Mouse (Mus musculus): ENCODE results near the gene Htra1. TPM values are rescaled to one million over a fixed set of nuclear protein-coding genes. Genes with fewer than 3 reads are reported as not detected.

The Htra1 gene
- polyA plus RNA-seq, 1 experiment from 2014 or later = 10.2 TPM

- Histone ChIP-seq H3K4me1 (ENCODE audit: control insufficient read depth, insufficient read depth, low read length) (0 out of 2 replicates have a peak, but pooled peaks cover 5% of the 10 kb centered on the region), H3K36me3 (ENCODE audit: control insufficient read depth, insufficient read depth, low read length) (no peaks in the 10 kb centered on the region), H3K9me3 (ENCODE audit: control insufficient read depth, low read depth, low read length) (no peaks in the 10 kb centered on the region), H3K27ac (ENCODE audit: low read length) (no peak overlapping the region), H3K4me3 (ENCODE audit: low read depth, low read length) (no peak overlapping the region), H3K4me2 (replicated peaks; ENCODE audit: low read depth, low read length) (no peak overlapping the region), H3K9ac (replicated peaks; ENCODE audit: low read depth, low read length) (no peak overlapping the region), H3K27me3 (ENCODE audit: control insufficient read depth, insufficient read depth, low read length) (no peaks in the 10 kb centered on the region)
- 51% methylated on average over 8 of the region's 8 CpGs for WGBS
- peak; percentile 46; the same call in 1 of the 2 replicates for ATAC-seq (ENCODE audit: insufficient number of reproducible peaks, insufficient read depth, low FRiP score, low read depth)
These were observed 13.4 kb downstream of the Htra1 start for GRCm38 (mm10) chr7:130949331-130949751.

DNA sequence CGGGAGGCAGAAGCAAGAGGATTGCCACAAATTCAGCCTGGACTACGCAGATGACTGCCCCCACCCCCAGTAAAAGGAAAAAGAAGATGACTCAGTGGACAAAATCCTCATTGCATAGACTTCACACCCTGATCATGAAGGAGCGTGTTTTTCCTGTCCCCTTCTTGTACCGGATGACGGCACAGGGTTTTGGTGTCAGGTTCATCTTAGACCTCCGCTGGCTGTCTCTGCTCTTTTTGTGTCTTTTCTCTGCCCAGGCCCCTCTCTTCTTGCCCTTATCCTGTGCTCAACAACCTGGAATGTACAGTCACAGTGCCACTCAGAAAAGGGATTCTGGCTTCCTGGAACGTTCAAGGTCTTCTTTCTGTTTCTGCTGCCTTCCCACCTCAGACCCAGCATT lies 14.6 kb downstream of the Htra1 start:
- Histone ChIP-seq H3K9me3 (ENCODE audit: control insufficient read depth, low read depth, low read length) (no peaks in the 10 kb centered on the region), H3K4me1 (ENCODE audit: control insufficient read depth, insufficient read depth, low read length) (0 out of 2 replicates have a peak, but pooled peaks cover 5% of the 10 kb centered on the region), H3K4me3 (ENCODE audit: low read depth, low read length) (no peak overlapping the region), H3K27ac (ENCODE audit: low read length) (no peak overlapping the region), H3K27me3 (ENCODE audit: control insufficient read depth, insufficient read depth, low read length) (no peaks in the 10 kb centered on the region), H3K9ac (replicated peaks; ENCODE audit: low read depth, low read length) (no peak overlapping the region), H3K36me3 (ENCODE audit: control insufficient read depth, insufficient read depth, low read length) (no peaks in the 10 kb centered on the region), H3K4me2 (replicated peaks; ENCODE audit: low read depth, low read length) (no peak overlapping the region)
- ATAC-seq (ENCODE audit: insufficient number of reproducible peaks, insufficient read depth, low FRiP score, low read depth) = no peak
- WGBS = 87% methylated on average over 7 of the region's 7 CpGs

GRCm38 (mm10) chr7:130951004-130951403 lies 15.1 kb downstream of the Htra1 start:
- no peak for ATAC-seq (ENCODE audit: insufficient number of reproducible peaks, insufficient read depth, low FRiP score, low read depth)
- no peak overlapping the region for H3K27ac ChIP-seq (ENCODE audit: low read length)
- WGBS = 86% methylated on average over 5 of the region's 5 CpGs

GRCm38 (mm10) chr7:130953376-130953775 lies 17.5 kb downstream of the Htra1 start:
- Histone ChIP-seq H3K4me2 (replicated peaks; ENCODE audit: low read depth, low read length) (no peak overlapping the region), H3K27me3 (ENCODE audit: control insufficient read depth, insufficient read depth, low read length) (no peaks in the 10 kb centered on the region), H3K9me3 (ENCODE audit: control insufficient read depth, low read depth, low read length) (no peaks in the 10 kb centered on the region), H3K4me1 (ENCODE audit: control insufficient read depth, insufficient read depth, low read length) (0 out of 2 replicates have a peak, but pooled peaks cover 8% of the 10 kb centered on the region), H3K27ac (ENCODE audit: low read length) (no peak overlapping the region), H3K9ac (replicated peaks; ENCODE audit: low read depth, low read length) (no peak overlapping the region), H3K4me3 (ENCODE audit: low read depth, low read length) (no peak overlapping the region), H3K36me3 (ENCODE audit: control insufficient read depth, insufficient read depth, low read length) (no peaks in the 10 kb centered on the region)
- ATAC-seq (ENCODE audit: insufficient number of reproducible peaks, insufficient read depth, low FRiP score, low read depth) = no peak
- 90% methylated on average over 10 of the region's 10 CpGs for WGBS

More at GRCm38 (mm10) chr7:130951004-130951403, 15.1 kb downstream of the Htra1 start:
- no peak overlapping the region for H3K4me2 ChIP-seq (replicated peaks; ENCODE audit: low read depth, low read length)
- no peaks in the 10 kb centered on the region for H3K36me3 ChIP-seq (ENCODE audit: control insufficient read depth, insufficient read depth, low read length)
- no peak overlapping the region for H3K4me3 ChIP-seq (ENCODE audit: low read depth, low read length)
- H3K27me3 ChIP-seq (ENCODE audit: control insufficient read depth, insufficient read depth, low read length) = no peaks in the 10 kb centered on the region
- H3K9ac ChIP-seq (replicated peaks; ENCODE audit: low read depth, low read length) = no peak overlapping the region
- 0 out of 2 replicates have a peak, but pooled peaks cover 5% of the 10 kb centered on the region for H3K4me1 ChIP-seq (ENCODE audit: control insufficient read depth, insufficient read depth, low read length)
- H3K9me3 ChIP-seq (ENCODE audit: control insufficient read depth, low read depth, low read length) = no peaks in the 10 kb centered on the region

DNA sequence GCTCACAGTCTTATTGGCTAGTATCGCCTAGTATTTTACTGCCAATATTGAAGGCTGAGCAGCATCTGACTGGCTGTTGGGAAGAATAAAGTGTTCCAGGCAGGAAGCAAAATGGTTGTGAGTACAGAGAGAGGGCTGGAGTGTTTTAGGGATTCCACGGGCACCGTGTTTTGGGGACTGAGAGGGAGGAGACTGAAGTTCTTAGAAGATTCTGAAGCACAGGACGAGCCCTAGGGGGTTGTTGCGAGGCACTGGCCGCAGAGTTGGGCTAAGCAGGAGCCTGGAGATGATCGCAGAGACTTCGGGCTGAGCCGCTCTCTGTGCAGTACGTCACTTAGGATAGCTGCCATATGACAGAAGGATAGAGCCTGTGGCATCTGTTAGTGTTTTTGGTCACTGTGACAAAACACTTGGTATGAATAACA lies 18.3 kb downstream of the Htra1 start:
- no peak overlapping the region for H3K4me3 ChIP-seq (ENCODE audit: low read depth, low read length)
- WGBS = 84% methylated on average over 10 of the region's 10 CpGs
- 0 out of 2 replicates have a peak, but pooled peaks cover 8% of the 10 kb centered on the region for H3K4me1 ChIP-seq (ENCODE audit: control insufficient read depth, insufficient read depth, low read length)
- H3K4me2 ChIP-seq (replicated peaks; ENCODE audit: low read depth, low read length) = no peak overlapping the region
- H3K27ac ChIP-seq (ENCODE audit: low read length) = no peak overlapping the region
- no peak overlapping the region for H3K9ac ChIP-seq (replicated peaks; ENCODE audit: low read depth, low read length)
- no peaks in the 10 kb centered on the region for H3K9me3 ChIP-seq (ENCODE audit: control insufficient read depth, low read depth, low read length)
- H3K36me3 ChIP-seq (ENCODE audit: control insufficient read depth, insufficient read depth, low read length) = no peaks in the 10 kb centered on the region
- ATAC-seq (ENCODE audit: insufficient number of reproducible peaks, insufficient read depth, low FRiP score, low read depth) = no peak
- no peaks in the 10 kb centered on the region for H3K27me3 ChIP-seq (ENCODE audit: control insufficient read depth, insufficient read depth, low read length)

- Histone ChIP-seq H3K36me3 (ENCODE audit: control insufficient read depth, insufficient read depth, low read length) (no peaks in the 10 kb centered on the region), H3K27me3 (ENCODE audit: control insufficient read depth, insufficient read depth, low read length) (no peaks in the 10 kb centered on the region)
- WGBS = 67% methylated on average over 7 of the region's 7 CpGs
These were observed 22.6 kb downstream of the Htra1 start for GRCm38 (mm10) chr7:130958551-130958950.

GRCm38 (mm10) chr7:130959868-130960267 lies 24.0 kb downstream of the Htra1 start:
- H3K27ac ChIP-seq (ENCODE audit: low read length) = peak overlapping the region; percentile 48; the same call in 1 of the 2 replicates
- H3K9me3 ChIP-seq (ENCODE audit: control insufficient read depth, low read depth, low read length) = no peaks in the 10 kb centered on the region
- H3K4me2 ChIP-seq (replicated peaks; ENCODE audit: low read depth, low read length) = no peak overlapping the region
- H3K4me3 ChIP-seq (ENCODE audit: low read depth, low read length) = no peak overlapping the region
- no peaks in the 10 kb centered on the region for H3K27me3 ChIP-seq (ENCODE audit: control insufficient read depth, insufficient read depth, low read length)
- peaks cover 28% of the 10 kb centered on the region for H3K4me1 ChIP-seq (ENCODE audit: control insufficient read depth, insufficient read depth, low read length)
- peak; percentile 69; the same call in 1 of the 2 replicates for ATAC-seq (ENCODE audit: insufficient number of reproducible peaks, insufficient read depth, low FRiP score, low read depth)
- no peaks in the 10 kb centered on the region for H3K36me3 ChIP-seq (ENCODE audit: control insufficient read depth, insufficient read depth, low read length)
- no peak overlapping the region for H3K9ac ChIP-seq (replicated peaks; ENCODE audit: low read depth, low read length)
- WGBS = 17% methylated on average over 7 of the region's 7 CpGs

More at GRCm38 (mm10) chr7:130958551-130958950, 22.6 kb downstream of the Htra1 start:
- Histone ChIP-seq H3K27ac (ENCODE audit: low read length) (no peak overlapping the region), H3K4me2 (replicated peaks; ENCODE audit: low read depth, low read length) (no peak overlapping the region), H3K4me1 (ENCODE audit: control insufficient read depth, insufficient read depth, low read length) (peaks cover 21% of the 10 kb centered on the region), H3K4me3 (ENCODE audit: low read depth, low read length) (no peak overlapping the region), H3K9ac (replicated peaks; ENCODE audit: low read depth, low read length) (no peak overlapping the region), H3K9me3 (ENCODE audit: control insufficient read depth, low read depth, low read length) (no peaks in the 10 kb centered on the region)
- no peak for ATAC-seq (ENCODE audit: insufficient number of reproducible peaks, insufficient read depth, low FRiP score, low read depth)

DNA sequence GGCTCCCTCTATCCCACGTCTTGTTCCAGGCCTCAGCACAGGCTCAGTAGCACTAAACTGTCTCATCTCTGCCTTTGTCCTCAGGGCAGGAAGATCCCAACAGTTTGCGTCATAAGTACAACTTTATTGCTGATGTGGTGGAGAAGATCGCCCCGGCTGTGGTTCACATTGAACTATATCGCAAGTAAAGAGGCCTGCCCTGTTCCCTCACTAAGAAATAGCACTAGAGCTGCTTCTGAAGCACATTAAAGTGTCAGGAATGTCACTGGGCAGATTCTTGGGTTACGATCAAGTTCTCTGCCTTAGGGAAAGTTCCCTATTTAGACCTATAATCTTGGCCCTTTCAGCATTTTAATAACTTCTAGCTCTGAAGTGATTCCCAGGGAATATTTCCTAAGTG lies 25.5 kb downstream of the Htra1 start:
- WGBS = 84% methylated on average over 6 of the region's 6 CpGs
- Histone ChIP-seq H3K27me3 (ENCODE audit: control insufficient read depth, insufficient read depth, low read length) (no peaks in the 10 kb centered on the region), H3K4me1 (ENCODE audit: control insufficient read depth, insufficient read depth, low read length) (peaks cover 40% of the 10 kb centered on the region), H3K4me3 (ENCODE audit: low read depth, low read length) (no peak overlapping the region), H3K27ac (ENCODE audit: low read length) (no peak overlapping the region), H3K4me2 (replicated peaks; ENCODE audit: low read depth, low read length) (no peak overlapping the region), H3K9ac (replicated peaks; ENCODE audit: low read depth, low read length) (no peak overlapping the region), H3K36me3 (ENCODE audit: control insufficient read depth, insufficient read depth, low read length) (no peaks in the 10 kb centered on the region), H3K9me3 (ENCODE audit: control insufficient read depth, low read depth, low read length) (no peaks in the 10 kb centered on the region)
- no peak for ATAC-seq (ENCODE audit: insufficient number of reproducible peaks, insufficient read depth, low FRiP score, low read depth)

GRCm38 (mm10) chr7:130964686-130965085 lies 28.8 kb downstream of the Htra1 start:
- Histone ChIP-seq H3K4me2 (replicated peaks; ENCODE audit: low read depth, low read length) (no peak overlapping the region), H3K4me3 (ENCODE audit: low read depth, low read length) (no peak overlapping the region), H3K9me3 (ENCODE audit: control insufficient read depth, low read depth, low read length) (no peaks in the 10 kb centered on the region), H3K9ac (replicated peaks; ENCODE audit: low read depth, low read length) (no peak overlapping the region), H3K4me1 (ENCODE audit: control insufficient read depth, insufficient read depth, low read length) (peaks cover 51% of the 10 kb centered on the region), H3K27me3 (ENCODE audit: control insufficient read depth, insufficient read depth, low read length) (no peaks in the 10 kb centered on the region), H3K27ac (ENCODE audit: low read length) (no peak overlapping the region; the same call in 1 of the 2 replicates), H3K36me3 (ENCODE audit: control insufficient read depth, insufficient read depth, low read length) (no peaks in the 10 kb centered on the region)
- WGBS = 30% methylated on average over 5 of the region's 5 CpGs
- peak; percentile 67; the same call in 1 of the 2 replicates for ATAC-seq (ENCODE audit: insufficient number of reproducible peaks, insufficient read depth, low FRiP score, low read depth)

All from stomach, embryonic 14.5 days (tissue).